Mouse (Mus musculus) naive thymus-derived CD4-positive, alpha-beta T cell, adult 2 months (primary cell): ENCODE measurements around the gene Cryba4.

Source experiments
- DNase-seq: peaks from one replicate; pipeline ENCODE4 v3.0.0-alpha.2; 2011; ENCODE audit warnings: low read depth

Gene Cryba4

DNA sequence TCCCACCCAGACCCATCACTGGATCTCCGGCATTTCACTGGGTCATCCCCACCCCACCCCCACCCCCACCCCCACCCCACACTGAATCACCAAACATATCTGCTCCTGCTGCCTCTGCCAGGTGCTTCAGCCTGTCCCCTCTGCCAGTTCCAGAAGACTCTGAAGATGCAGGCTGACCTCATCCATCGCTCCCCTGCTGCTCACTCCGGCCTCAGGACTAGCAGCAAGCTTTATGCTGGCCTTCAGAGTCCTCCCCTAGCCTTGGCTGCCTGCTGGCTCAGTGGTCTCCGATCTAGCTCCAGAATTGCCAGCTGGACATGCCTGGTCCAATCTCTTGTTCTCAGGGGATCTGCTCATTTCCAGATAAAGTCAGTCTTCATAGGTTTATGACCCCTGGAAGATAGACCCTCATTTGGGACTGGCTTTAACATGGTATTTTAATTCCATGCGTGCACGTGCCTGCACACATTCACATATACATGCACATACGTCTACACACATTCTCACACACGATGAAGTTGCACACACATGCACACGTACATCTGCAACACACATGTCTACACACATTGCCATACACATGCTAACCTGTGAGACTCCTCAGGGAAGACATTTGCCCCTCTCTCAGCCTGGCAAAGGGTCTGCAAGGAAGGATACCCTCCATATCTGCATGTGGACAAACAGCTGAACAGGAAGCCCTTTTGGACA, 14.3 kb downstream of the Cryba4 start:
- no peak for DNase-seq

DNA sequence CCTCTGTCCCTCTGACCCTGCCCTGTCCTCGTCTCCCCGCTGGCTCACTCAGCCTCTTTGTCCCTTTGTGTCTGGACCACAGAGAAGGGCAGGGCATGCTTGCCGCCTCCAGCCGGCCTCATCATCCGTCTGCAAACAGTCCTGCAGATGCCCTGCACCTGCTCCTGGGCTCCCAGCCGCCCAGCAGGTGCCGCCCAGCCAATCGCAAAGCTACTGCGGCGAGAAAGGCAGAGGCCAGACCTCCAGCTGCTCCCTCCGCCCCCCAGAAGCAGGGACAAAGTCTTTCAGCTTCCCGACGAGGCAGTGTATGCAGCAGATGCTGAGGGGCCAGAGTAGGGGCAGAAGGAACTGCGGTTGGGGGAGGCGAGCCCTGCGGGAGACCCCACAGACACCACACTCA, 14.9 kb downstream of the Cryba4 start:
- DNase-seq, result no peak

DNA sequence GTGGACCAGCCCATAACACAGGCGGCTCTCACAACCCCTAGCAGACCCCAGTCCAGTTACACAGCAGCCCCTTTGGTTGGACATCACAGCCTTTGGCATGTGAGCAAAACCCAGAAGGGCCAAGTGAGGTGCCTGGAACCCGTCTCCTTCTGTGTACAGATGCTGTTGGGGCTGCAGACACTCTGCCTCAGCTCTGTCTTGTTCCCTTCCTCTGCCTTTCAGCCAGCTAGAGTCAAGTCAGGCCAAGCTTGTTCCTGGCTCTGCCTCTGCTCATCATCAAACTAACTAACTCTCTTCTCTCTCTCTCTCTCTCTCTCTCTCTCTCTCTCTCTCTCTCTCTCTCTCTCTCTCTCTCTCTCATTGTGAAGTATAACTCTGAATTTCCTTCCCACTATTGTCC, 15.7 kb downstream of the Cryba4 start:
- no peak for DNase-seq

DNA sequence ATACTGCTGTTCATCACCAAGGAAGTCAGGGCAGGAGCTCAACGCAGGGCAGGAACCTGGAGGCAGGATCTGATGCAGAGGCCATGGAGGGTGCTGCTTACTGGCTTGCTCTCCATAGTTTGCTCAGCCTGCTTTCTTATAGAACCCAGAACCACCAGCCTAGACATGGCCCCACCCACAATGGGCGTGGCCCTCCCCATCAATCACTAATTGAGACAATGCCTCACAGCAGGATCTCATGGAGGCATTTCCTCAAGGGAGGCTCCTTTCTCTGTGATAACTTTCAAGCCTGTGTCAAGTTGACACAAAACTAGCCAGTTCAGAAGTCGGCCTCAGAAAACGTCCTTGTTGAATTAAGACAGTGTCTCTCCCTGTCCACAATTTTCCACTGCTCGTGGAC, 16.5 kb downstream of the Cryba4 start:
- DNase-seq, result no peak

DNA sequence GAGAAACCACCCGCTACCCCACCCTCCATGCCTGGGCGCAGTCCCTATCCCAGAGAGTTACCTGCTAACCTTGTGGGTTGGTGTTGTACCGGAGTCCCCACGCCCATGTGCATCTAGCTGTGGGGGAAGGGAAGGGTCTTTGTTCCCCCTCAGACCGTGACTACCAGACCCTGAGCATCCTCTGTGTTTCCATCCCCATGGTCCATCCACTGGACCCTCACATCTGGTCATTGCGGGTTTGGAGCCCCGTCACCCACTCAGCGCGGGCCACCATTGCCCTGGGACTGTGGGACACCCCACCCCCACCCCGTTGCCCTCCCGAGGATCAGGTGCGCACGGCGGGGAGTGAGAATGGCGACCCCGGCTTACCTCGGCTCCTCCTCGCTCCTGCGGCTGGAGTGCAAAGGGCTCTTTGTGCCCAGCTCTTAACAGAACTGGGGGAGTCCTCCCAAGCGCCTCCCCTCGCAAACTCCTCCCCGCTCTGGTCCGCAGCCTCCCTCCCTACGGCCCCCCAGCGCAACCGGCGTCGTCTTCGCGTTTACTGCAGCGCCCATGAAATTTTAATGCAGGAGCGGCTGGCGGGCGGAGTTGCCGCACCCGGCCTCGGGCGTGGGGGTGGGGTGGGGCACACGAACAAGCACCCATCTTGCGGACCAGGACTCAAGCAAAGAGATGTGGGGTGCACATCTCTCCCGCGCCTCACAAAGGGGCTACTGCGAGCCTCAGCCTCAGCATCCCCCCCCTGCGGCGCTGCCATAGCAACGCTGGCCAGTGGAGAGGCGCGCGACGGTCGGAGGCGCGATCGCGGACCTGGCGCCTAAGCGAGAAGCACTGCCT, 23.9 kb downstream of the Cryba4 start:
- no peak for DNase-seq

DNA sequence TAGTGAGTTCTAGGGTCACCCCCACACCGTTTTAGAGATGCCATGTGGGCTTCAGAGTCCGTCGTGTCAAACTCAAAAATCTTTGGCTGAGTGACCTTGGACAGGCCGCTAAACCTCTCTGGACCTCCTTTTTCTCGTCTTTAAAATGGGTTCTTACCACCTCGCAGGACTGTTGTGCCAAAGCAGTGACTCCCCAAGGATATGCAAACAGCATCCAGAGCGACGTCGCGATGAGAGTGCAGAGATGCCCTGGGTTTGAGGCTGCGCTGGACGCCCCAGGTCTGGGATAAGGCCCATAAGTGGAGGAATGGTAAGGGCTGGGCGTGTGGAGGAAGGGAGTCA, 24.4 kb downstream of the Cryba4 start:
- no peak for DNase-seq

DNA sequence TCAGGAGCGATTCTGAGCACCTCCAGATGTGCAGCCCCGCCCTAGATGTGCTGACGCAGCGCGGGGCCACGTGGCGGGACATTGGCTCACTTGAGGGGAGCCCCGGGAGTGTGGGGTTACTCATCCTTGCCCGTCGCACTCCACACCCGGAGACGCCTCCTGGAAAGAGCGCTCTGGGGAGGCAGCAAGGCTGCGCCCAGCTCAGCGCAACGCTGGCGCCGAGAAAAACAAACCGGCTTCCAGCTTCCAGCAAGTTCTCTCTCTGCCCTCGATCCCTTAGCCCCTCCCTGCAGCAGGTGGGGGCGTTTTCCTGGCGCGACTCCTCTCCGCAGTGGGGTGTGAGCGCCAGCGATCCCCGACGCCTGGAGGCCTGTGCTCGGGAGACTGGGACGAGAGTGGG, 25.0 kb downstream of the Cryba4 start:
- no peak for DNase-seq

DNA sequence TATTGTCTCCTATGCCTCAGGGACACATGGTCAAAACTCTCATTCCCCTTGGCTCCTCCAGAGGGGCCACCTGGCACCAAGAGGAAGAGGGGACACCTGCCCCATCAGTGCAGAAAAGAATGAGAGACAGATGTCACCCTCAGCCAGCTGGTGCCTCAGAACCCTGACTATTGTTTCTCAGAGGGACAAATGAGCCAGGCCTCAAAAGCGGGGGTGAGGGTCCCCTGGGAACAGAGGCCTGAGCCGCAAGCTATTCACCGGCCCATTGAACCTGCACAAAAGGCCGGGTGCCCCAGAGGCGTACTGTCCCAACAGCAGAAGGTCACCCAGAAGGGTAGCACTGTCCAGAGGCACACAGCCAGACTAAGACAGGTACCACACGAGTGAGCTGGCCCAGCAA, 26.7 kb downstream of the Cryba4 start:
- DNase-seq, result no peak

DNA sequence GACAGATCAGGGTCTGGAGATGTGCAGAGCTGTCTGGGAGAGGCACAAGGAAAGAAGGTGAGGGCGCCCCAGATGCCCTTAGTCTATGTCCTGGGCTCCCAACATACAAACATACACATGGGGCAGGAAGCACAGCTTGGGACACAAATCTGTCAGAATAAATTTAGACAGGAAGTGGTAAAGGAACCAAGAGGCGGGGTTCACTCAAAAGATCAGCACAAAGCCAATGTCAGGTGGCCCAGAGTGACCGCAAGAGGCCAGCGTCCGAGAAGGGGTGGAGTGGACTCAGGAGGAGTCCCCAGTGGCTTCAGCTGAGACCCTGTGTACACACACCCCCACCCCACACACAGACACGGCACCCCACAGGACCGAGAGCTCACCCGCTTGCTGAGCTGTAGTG, 32.1 kb downstream of the Cryba4 start:
- DNase-seq, result peak; percentile 43

DNA sequence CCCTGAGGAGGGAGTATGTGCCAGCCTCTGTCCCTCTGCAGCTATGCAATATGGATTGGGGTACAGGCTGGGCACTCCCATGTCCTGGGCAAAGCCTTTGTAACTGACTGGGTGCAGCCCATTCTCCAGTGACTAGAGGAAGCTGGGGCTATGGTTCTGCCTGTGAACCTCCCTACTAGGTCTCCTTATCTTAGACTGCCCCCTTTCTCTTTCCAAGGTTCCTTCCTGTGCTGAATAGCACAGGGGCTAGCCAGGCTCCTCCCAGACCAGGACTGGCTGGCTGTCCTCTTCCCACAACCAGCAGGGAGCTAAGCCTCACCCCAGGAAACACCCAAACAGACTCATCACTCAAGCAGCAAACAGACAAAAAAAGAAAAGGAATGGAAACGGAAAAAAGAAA, 32.9 kb downstream of the Cryba4 start:
- DNase-seq, result no peak

DNA sequence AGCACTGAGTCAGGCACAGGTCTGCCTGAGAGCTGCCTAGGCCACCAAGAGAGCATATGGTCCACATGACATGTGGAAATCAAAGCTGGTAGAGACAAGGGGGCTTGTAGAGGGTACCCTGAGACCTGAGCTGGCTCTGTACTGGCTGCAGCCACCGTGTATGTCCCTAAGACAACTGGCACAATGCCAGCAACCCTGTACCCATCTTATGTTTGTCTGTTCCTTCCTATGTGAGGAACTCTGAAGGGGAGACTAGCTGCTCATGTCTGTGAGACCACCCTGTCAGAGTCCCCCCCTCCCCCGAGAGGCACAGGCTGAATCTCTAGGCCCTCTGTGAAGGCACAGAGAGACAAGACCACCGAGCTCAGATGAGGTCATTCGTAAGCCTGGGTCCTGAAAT, 33.6 kb downstream of the Cryba4 start:
- DNase-seq, result no peak

DNA sequence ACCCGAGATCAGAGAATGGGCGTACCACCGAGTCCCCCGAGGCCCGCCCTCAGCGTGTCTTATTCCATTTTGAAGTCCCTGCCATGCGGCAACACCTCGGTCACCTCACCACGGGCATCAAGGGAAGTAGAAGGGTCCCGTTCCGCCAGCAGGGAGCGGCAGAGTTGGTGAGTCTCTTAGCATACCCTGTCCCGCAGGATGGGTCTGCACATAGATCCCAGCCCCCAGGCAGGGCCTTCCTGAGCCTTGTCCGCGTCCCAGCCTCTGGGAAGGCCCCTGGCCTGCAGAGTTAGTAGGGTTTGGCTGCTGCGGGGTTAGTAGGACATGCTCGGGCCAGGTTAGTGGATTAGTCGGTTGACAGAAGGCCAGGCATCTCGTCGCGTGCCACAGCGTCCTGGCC, 35.3 kb downstream of the Cryba4 start:
- no peak for DNase-seq

DNA sequence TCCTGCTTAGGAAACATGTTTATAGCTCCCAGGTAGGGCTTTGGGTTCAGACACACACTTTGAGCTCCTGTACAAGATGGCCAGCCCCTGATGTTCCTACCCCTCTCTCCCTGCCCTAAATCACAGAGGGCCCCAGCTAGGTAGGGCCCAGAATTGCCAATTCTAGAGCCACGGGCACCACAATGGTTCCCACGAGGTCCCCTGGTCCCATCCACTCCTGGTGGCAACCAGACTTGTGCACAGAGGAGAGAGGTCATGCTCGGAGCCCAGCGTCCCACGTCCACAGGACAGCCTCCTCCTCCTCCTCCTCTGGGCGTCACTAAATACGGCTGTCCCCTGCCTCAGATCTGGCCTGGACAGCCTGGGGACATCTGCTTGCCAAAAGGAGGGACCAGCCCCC, 36.0 kb downstream of the Cryba4 start:
- no peak for DNase-seq

DNA sequence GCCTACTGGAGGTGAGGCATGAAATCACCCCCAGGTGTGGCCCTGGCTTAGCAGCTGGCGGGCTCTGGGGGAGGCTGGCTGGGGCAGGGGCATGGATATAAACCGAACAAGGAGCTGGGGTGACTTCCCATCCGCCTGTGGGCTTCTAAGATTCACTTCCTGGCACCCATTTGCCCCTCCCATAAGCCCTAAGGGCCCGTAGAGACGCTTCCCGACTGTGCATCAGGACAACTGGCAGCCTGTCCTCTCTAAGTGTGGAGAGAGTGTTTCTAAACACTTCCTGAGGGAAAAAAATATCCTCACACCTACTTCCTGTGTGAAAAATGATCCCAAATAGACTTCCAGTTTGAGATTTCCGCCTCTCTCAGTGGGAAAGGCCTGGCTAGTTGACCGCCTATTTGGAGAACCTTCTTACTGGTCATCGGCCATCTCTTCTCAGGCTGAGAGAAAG, 36.5 kb downstream of the Cryba4 start:
- DNase-seq, result no peak

DNA sequence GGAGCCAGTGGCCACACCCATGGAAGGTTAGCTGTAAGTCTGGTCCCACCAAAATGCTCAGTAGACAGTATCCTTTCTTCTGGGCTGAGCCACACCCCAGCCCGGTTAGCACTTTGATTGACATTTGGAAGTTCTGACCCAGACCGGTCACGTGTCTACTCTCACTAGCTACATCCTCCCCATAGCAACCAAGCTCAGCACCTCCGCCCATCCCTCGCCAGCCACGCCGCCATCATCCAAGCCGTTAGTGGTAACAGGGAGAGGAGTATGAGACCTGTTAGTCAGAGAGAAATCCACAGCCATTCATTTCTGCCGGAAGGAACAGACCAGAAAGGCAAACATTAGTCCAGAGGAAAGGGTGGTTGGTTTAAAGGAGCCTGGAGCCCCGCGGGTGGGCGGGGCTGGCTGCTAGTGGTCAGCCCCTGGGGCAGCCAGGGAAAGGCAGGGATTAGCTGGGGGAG, 37.0 kb downstream of the Cryba4 start:
- DNase-seq, result no peak

DNA sequence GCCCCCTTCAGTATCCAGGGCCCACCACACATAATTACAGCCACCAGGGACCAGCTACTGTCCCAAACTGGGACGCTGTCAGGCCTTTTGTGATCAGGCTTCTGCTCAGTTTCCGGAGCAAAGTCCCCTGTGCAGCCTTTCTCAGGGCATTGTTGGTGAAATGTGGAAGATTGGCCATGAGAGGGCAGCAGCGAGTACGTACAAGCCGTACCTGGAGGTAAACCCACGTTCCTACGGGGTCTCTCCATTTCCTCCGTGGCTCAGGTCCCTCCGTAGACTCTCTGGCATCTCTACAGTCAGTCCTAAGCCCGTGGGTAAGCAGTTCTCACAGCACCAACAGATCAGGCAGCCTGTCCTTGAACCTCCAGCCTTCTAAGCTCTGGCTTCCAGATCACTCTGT, 37.9 kb downstream of the Cryba4 start:
- peak; percentile 80 for DNase-seq

DNA sequence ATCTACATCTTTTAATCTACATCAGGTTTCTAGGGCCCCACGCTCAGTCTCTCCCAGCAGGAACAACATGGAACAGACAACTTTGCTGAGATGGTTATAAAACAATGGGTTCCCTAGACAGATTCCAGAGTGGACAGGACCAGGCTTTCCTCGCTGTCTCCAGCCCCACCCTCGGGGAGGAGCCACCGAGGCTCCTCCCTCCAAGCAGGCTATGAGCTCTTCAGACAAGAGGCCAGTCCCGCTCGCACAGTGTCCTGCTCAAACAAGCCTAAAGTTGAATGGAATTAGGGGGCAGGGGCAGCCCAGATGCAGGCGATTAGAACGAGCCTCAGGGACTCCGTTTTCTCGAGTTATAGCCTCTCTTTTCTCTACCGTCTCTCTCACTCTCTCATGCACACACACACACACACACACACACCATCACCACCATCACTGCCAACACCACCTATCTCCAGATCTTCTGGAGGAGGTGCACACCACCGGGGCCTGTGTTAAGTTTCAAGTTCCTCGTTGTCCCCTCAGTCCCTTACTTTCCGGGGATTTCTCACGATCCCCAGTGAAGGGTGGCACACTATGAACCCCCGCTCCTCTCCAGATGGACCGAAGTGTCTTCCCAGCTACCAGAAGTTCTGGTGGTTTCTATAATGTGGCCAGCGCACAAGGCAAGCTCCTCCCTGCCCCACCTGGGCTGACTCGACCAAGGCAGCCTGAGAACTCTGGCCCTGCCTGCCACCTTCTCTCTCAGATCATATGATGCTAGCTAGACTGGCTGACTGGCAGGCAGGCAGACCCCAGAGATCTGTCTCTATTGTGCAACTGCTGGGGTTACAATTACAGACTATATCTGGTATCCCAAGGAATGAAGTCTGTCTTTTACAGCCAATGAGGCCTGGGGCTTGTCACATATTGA, 38.7 kb downstream of the Cryba4 start:
- DNase-seq, result no peak

DNA sequence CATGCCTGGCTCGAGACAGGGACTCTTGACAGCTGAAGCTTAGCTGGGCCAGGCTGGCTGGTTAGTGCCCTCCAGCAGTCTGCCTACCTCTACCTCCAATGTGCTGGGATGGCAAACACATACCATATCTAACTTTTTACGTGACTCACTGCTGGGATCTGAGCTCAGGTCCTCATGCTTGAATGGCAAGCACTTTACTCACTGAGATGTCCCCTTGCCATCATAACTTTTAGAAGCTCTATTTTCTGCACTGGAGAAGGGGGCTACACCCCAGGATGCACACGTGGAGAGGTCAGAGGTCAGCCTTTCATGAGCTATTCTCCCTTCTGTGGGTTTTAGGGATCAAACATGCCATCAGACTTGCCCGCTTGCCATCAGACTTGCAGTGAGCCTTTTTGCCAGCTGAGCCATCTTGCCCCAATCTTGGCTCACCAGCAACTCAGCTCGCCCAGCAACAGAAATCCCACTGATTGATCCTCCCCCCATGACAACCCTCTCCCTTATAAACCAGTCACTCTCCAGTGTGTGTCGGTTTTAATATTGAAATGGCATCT, 39.5 kb downstream of the Cryba4 start:
- DNase-seq, result no peak

DNA sequence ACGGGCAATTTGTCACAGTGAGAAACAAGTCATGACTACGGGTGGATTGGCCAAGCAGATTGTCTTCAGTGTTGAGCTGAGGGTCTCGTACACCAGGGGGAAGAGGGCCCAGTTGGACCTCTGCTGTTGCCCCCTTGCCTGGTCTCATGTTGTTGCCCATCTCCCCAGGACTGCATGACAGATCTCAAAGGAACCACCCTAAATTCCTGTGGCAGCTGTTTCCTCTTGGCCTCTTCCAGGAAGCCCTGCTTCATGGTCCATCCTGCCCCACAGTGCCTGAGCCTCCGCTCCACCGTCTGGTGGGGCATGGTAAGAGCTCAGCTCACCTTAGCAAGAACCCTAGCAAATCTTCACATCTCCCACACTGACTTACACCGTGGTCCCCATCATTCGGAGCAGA, 40.4 kb downstream of the Cryba4 start:
- DNase-seq, result no peak

DNA sequence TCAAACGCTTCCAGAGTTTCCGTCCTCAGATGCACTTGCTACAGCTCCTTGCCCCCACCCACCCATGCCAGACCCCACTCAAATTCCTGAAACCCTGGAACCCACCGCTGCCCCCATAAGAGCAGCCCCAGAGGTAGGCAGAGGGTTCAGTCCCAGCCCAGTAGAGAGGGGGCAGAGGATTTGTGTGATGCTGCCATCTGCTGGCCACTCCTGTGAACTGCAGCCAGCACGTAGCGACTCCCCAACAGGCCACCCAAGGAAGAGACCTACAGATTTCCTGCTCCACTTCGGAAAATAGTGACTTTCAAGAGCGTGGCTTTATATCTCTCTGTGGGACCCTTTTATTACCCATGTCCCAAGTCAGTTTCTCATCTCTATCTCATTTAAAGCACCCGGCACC, 42.2 kb downstream of the Cryba4 start:
- DNase-seq, result peak; percentile 74

DNA sequence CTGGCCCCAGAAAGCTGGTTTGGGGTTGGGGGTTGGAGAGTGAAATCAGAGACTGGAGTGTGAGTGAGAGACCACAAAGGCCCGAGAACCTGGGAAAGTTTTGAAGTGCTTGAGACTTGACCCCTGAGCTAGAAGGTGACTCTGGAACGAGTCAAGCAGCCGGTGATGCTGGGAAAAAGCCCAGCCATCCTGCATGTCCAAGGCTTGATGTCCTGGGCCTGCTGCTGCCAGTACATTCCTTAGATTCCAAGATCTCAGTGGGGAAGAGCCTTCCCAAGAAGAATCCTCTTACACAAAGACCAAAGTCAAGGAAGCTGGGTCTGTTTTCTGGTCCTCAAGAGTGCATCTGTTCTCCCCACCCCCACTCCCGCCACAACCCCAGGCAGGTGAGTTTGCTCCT, 44.0 kb downstream of the Cryba4 start:
- DNase-seq, result no peak

DNA sequence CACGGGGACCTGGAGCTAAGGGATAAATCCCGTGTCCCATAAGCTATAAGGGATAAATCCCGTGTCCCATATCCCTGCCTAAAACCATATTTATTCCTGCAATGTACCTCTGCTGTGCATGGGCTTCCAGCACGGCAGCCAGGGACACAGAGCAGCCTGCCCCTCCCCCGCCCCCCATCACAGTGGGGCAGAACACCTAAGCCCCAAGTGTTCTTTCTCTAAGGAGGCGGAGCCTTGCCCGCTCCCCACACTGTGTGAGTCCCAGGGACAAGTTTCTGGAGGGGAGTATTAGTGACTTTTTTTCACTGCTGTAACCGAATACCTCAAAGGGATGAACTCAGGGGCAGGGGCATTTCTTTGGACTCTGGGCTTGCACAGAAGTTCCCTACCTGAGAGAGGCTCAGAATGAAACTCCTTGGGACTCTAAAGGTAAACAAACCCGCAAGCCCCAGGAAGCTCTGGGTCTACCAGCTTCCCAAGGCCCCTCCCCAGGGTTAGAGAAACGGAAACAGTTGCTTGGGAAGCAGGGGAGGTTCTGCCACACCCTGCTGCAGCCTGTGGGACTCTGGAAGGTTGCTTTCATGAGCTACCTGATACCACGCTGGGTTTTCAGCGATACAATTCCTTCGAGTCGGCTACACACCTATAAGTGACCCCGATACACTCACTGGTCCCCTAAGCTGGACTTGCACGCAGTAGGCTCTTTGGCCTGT, 45.6 kb downstream of the Cryba4 start:
- DNase-seq, result no peak
